Mouse (Mus musculus) liver, postnatal 0 days (tissue): ENCODE measurements around the gene Ltbp1.

ENCODE experiments used
- CTCF ChIP-seq: sonication (generic); IDR thresholded peaks from 2 replicates; pipeline ENCODE4 v1.5.1; 2016; ENCODE audit warnings: antibody characterized with exemption, low read depth
- EP300 ChIP-seq: IDR thresholded peaks from 2 replicates; pipeline ENCODE4 v1.6.1; 2016; ENCODE audit warnings: antibody characterized with exemption, low read depth, mild to moderate bottlenecking

DNA sequence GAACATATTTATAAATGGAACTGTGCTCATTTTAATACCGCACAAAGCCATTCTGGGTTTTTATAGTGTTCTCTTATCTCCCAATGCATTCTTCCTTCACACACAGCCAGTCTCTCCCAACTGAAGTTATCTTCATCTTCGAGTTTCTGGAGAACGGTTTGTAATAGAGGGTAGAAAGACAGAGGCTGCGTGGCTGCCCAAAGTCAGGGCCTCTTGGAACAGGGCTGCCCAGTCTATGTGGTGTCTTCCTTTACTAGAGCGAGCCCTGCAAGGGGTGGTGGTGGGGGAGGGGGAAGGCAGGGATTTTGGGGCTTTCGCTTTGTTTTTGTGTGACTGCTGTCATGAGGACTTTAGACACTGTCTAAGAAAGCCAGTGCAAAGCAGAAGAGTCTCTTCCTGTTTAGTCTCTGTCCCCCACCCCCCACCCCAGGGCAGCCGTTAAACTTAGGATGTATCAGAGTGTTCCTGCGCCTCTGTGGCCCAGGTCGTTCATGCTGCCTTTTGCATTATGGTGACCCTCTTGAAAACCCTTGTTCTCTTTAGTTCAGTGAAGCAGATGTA is 37.1 kb upstream of the Ltbp1 start:
- TF ChIP-seq CTCF (no peak), EP300 (no peak)
